Mouse (Mus musculus): Measurements from ENCODE around the gene Atxn10. TPM values are rescaled to one million over a fixed set of nuclear protein-coding genes. Genes with fewer than 3 reads are reported as not detected.
A peak's percentile ranks its signal among the peaks of the same experiment; 100 is the strongest.

The Atxn10 gene
- total RNA-seq, 4 experiments from 2014 or later: 76.3 to 81.5 (median 77.6) TPM

GRCm38 (mm10) chr15:85334234-85334633 lies 1.8 kb upstream of the Atxn10 start:
- DNase-seq (ENCODE audit: low spot score): no peak

- DNase-seq (ENCODE audit: low spot score): peak; percentile 57
Measured at GRCm38 (mm10) chr15:85336301-85336991, 401 bp downstream of the Atxn10 start.

GRCm38 (mm10) chr15:85337219-85337618 lies 1.2 kb downstream of the Atxn10 start:
- DNase-seq (ENCODE audit: low spot score): no peak

GRCm38 (mm10) chr15:85337979-85338378 lies 1.9 kb downstream of the Atxn10 start:
- no peak for DNase-seq (ENCODE audit: low spot score)

GRCm38 (mm10) chr15:85342246-85342645 lies 6.2 kb downstream of the Atxn10 start:
- no peak for DNase-seq (ENCODE audit: low spot score)

- no peak for DNase-seq (ENCODE audit: low spot score)
Measured at GRCm38 (mm10) chr15:85344673-85345072, 8.6 kb downstream of the Atxn10 start.

- no peak for DNase-seq (ENCODE audit: low spot score)
Measured at GRCm38 (mm10) chr15:85347058-85347700, 11.1 kb downstream of the Atxn10 start.

- no peak for DNase-seq (ENCODE audit: low spot score)
Measured at GRCm38 (mm10) chr15:85350144-85350543, 14.1 kb downstream of the Atxn10 start.

GRCm38 (mm10) chr15:85354060-85354459 lies 18.0 kb downstream of the Atxn10 start:
- DNase-seq (ENCODE audit: low spot score): no peak

- no peak for DNase-seq (ENCODE audit: low spot score)
Measured at GRCm38 (mm10) chr15:85356112-85356511, 20.1 kb downstream of the Atxn10 start.

- DNase-seq (ENCODE audit: low spot score): no peak
Measured at GRCm38 (mm10) chr15:85357465-85358225, 21.6 kb downstream of the Atxn10 start.

- no peak for DNase-seq (ENCODE audit: low spot score)
Measured at GRCm38 (mm10) chr15:85359483-85359882, 23.4 kb downstream of the Atxn10 start.

- no peak for DNase-seq (ENCODE audit: low spot score)
Measured at GRCm38 (mm10) chr15:85359901-85360300, 23.9 kb downstream of the Atxn10 start.

- DNase-seq (ENCODE audit: low spot score): peak; percentile 11
Measured at GRCm38 (mm10) chr15:85364366-85364765, 28.3 kb downstream of the Atxn10 start.

- DNase-seq (ENCODE audit: low spot score): no peak
Measured at GRCm38 (mm10) chr15:85366938-85367337, 30.9 kb downstream of the Atxn10 start.

GRCm38 (mm10) chr15:85369765-85370164 lies 33.7 kb downstream of the Atxn10 start:
- no peak for DNase-seq (ENCODE audit: low spot score)

GRCm38 (mm10) chr15:85373125-85373524 lies 37.1 kb downstream of the Atxn10 start:
- DNase-seq (ENCODE audit: low spot score): no peak

GRCm38 (mm10) chr15:85383477-85383876 lies 47.4 kb downstream of the Atxn10 start:
- DNase-seq (ENCODE audit: low spot score): no peak

- no peak for DNase-seq (ENCODE audit: low spot score)
Measured at GRCm38 (mm10) chr15:85388696-85389095, 52.7 kb downstream of the Atxn10 start.

- no peak for DNase-seq (ENCODE audit: low spot score)
Measured at GRCm38 (mm10) chr15:85389915-85390314, 53.9 kb downstream of the Atxn10 start.

GRCm38 (mm10) chr15:85395360-85395759 lies 59.3 kb downstream of the Atxn10 start:
- DNase-seq (ENCODE audit: low spot score): no peak

- no peak for DNase-seq (ENCODE audit: low spot score)
Measured at GRCm38 (mm10) chr15:85401926-85402325, 65.9 kb downstream of the Atxn10 start.

All from heart, adult 8-10 months (tissue).